Mouse (Mus musculus) ES-Bruce4 (cell line): ENCODE data around the gene Fbxl7. TPM values are rescaled to one million over a fixed set of nuclear protein-coding genes. Genes with fewer than 3 reads are reported as not detected.

Experiments used
- H3K27ac ChIP-seq: 2 replicates; pipeline ENCODE4 v1.5.1; 2012; ENCODE audit warnings: low read length, inconsistent platforms; ENCODE audit not compliant: insufficient read depth
- H3K27me3 ChIP-seq: 2 replicates; pipeline ENCODE4 v1.6.1; 2012; ENCODE audit warnings: mild to moderate bottlenecking, low read length, inconsistent platforms; ENCODE audit not compliant: control insufficient read depth, poor library complexity, insufficient read depth, severe bottlenecking
- H3K36me3 ChIP-seq: 2 replicates; pipeline ENCODE4 v1.6.1; 2012; ENCODE audit warnings: inconsistent platforms, mild to moderate bottlenecking, low read length, moderate library complexity; ENCODE audit not compliant: control insufficient read depth, poor library complexity, insufficient read depth, severe bottlenecking
- H3K4me1 ChIP-seq: one replicate; pipeline ENCODE4 v1.8.1; 2011; ENCODE audit warnings: low read length; ENCODE audit not compliant: control insufficient read depth, insufficient read depth
- H3K4me3 ChIP-seq: 2 replicates; pipeline ENCODE4 v1.5.1; 2011; ENCODE audit warnings: low read depth, mild to moderate bottlenecking, low read length
- H3K9ac ChIP-seq: 2 replicates; pipeline ENCODE4 v1.6.1; 2012; ENCODE audit warnings: low read depth, mild to moderate bottlenecking, inconsistent platforms; ENCODE audit not compliant: poor library complexity, severe bottlenecking
- H3K9me3 ChIP-seq: replicated peaks from 2 replicates; pipeline ENCODE4 v1.6.1; 2012; ENCODE audit warnings: mild to moderate bottlenecking, low read length, inconsistent platforms; ENCODE audit not compliant: control insufficient read depth, poor library complexity, insufficient read depth, severe bottlenecking
- CTCF ChIP-seq: IDR thresholded peaks from one replicate; pipeline ENCODE4 v1.8.1; 2011; ENCODE audit warnings: low read depth, low read length
- EP300 ChIP-seq: IDR thresholded peaks from 2 replicates; pipeline ENCODE4 v1.6.1; 2011; ENCODE audit warnings: low read depth, low read length; ENCODE audit not compliant: insufficient read depth
- POLR2A ChIP-seq: IDR thresholded peaks from one replicate; pipeline ENCODE4 v1.8.1; 2011; ENCODE audit warnings: low read length; ENCODE audit not compliant: insufficient read depth
- polyA plus RNA-seq: library from polyadenylated mRNA; stranded (reverse); fragments of >200 nt; gene quantifications from 2 replicates; pipeline ENCODE4 v1.2.4, GENCODE M21; 2011; ENCODE audit warnings: low read depth; ENCODE audit not compliant: missing spikeins, insufficient read depth, insufficient read length

The Fbxl7 gene
- polyA plus RNA-seq, 1 experiment = 0.75 TPM

DNA sequence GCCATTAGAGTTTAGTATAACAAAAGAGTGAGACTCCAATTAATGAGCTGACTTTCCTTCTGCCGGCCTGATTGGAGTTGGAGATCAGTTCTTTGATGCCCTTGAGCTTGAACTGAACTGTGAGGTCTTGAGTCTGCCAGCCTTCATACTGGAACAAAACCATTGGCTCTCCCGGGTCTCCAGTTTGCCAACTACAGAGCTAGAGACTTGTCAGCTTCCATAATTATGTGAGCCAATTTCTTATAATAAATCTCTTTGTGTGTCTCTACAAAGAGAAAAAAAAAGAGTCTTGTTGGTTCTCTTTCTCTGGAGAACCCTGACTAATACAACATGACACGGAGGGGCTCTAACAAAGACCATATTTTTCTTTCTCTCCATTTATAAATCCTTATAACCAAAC, 58.2 kb downstream of the Fbxl7 start:
- H3K27ac ChIP-seq = no peak overlapping the region
- H3K9ac ChIP-seq = no peak overlapping the region
- no peak overlapping the region for H3K4me3 ChIP-seq
- no peaks in the 10 kb centered on the region for H3K36me3 ChIP-seq
- no peaks in the 10 kb centered on the region for H3K4me1 ChIP-seq
- H3K9me3 ChIP-seq = no peaks in the 10 kb centered on the region
- H3K27me3 ChIP-seq = no peaks in the 10 kb centered on the region; the same call in 1 of the 2 replicates
- TF ChIP-seq CTCF (no peak), POLR2A (no peak), EP300 (no peak)

DNA sequence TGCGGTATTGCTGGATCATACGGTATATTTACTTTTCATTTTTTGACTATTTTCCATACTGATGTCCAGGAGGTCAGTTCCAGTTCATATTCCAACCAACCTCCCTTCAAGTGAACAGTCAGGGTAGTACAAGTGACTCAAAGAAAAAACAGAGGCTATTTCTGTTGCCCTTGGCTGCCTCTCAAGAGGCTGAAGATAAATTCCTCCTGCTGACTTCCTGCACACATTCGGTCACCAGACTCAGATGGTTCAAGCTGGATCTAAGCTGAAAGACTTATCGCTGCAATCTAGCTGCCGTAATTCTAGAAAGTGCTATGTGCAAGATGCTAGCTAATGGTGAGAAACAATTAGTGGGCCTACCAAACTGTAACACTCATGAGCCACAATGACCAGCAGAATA, 61.0 kb downstream of the Fbxl7 start:
- no peaks in the 10 kb centered on the region for H3K9me3 ChIP-seq
- H3K36me3 ChIP-seq = no peaks in the 10 kb centered on the region
- H3K9ac ChIP-seq = no peak overlapping the region
- TF ChIP-seq EP300 (no peak), CTCF (no peak), POLR2A (no peak)
- H3K4me1 ChIP-seq = no peaks in the 10 kb centered on the region
- no peaks in the 10 kb centered on the region; the same call in 1 of the 2 replicates for H3K27me3 ChIP-seq
- no peak overlapping the region for H3K27ac ChIP-seq
- no peak overlapping the region for H3K4me3 ChIP-seq

DNA sequence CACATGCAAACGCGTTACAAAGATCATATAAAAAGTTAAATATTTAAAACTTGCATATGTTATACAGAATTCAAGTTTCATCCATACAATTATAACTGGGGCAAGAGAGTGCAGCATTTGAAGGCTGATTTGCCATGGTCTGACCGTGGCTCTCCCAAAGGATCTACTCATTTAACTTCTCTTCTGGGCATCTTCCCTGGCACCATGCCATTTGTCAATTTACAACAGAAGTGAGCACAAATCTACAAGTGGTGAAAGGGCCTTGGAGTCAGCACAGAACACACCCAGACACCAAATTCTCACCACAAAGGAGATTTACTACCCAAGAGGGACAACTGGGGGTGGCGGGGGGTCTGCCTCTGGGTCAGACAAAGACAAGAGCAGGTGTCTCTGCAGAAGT, 64.2 kb downstream of the Fbxl7 start:
- Histone ChIP-seq H3K4me3 (no peak overlapping the region), H3K27me3 (no peaks in the 10 kb centered on the region), H3K9me3 (no peaks in the 10 kb centered on the region), H3K9ac (no peak overlapping the region), H3K4me1 (no peaks in the 10 kb centered on the region), H3K27ac (no peak overlapping the region), H3K36me3 (no peaks in the 10 kb centered on the region)
- TF ChIP-seq CTCF = no peak
- no peak for TF ChIP-seq EP300
- no peak for TF ChIP-seq POLR2A

DNA sequence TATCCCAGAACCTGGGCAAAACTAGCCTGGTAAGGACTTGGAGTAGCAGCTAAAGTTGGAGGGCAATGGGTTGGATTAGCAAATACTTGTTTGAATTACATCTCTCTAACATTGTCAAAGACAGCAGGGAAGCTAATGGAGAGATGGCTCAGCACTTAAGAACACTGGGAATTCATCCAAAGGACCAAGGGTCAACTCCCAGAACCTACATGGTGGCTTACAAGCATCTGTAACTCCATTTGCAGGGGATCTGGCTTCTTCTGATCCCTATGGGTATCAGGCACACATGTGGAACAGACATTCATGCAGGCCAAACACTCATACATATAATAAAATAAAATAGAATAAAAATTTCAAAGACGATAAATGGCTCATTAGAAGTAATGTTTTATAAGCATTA, 78.4 kb downstream of the Fbxl7 start:
- Histone ChIP-seq H3K9me3 (no peaks in the 10 kb centered on the region), H3K27me3 (no peaks in the 10 kb centered on the region), H3K27ac (no peak overlapping the region), H3K4me3 (no peak overlapping the region), H3K9ac (no peak overlapping the region), H3K36me3 (no peaks in the 10 kb centered on the region), H3K4me1 (no peaks in the 10 kb centered on the region)
- TF ChIP-seq EP300 (no peak), CTCF (no peak)

DNA sequence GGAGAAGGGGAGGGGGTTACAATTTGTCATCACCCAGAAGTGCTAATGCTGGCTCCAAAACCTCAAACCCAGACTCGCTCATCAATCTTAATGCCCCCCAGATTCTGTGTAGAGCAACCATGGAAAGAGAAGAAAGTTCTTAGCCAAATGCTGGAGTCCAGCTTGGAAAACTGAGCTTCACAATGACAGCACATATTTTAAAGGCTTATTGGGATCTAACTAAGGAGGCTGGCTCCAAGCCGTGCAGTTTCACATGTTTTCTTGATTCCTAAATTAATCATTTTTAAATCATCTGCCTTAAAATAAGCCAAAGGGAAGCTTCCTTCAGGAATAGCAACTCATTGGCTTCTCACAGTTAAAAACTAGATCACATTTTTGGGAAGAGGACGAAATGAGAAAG, 82.5 kb downstream of the Fbxl7 start:
- Histone ChIP-seq H3K9me3 (no peaks in the 10 kb centered on the region), H3K4me3 (no peak overlapping the region), H3K36me3 (no peaks in the 10 kb centered on the region), H3K4me1 (no peaks in the 10 kb centered on the region), H3K9ac (no peak overlapping the region), H3K27ac (no peak overlapping the region), H3K27me3 (no peaks in the 10 kb centered on the region)
- TF ChIP-seq POLR2A = no peak
- TF ChIP-seq CTCF = no peak
- TF ChIP-seq EP300 = no peak

DNA sequence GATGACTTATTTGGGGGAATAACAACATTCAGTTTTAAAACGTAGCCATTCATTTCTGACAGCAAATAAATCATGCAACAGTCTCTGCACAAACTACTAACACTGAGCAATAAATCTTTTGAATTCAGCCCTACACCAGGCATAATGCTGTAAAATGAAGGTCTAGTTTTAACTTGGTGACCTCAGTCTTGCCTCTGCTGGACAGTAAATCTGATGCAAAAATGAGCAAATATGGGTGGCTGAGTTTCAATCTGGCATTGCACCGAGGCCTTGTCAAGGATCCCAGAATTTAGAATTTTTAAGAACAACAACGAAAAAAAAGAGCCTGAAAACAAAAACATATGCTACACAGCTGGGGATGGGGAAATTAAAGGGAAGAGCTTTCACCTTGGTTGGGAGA, 85.8 kb downstream of the Fbxl7 start:
- Histone ChIP-seq H3K27me3 (no peaks in the 10 kb centered on the region; the same call in 1 of the 2 replicates), H3K27ac (no peak overlapping the region), H3K9ac (no peak overlapping the region), H3K36me3 (no peaks in the 10 kb centered on the region), H3K4me3 (no peak overlapping the region), H3K4me1 (no peaks in the 10 kb centered on the region), H3K9me3 (no peaks in the 10 kb centered on the region)
- no peak for TF ChIP-seq POLR2A
- no peak for TF ChIP-seq EP300
- no peak for TF ChIP-seq CTCF

DNA sequence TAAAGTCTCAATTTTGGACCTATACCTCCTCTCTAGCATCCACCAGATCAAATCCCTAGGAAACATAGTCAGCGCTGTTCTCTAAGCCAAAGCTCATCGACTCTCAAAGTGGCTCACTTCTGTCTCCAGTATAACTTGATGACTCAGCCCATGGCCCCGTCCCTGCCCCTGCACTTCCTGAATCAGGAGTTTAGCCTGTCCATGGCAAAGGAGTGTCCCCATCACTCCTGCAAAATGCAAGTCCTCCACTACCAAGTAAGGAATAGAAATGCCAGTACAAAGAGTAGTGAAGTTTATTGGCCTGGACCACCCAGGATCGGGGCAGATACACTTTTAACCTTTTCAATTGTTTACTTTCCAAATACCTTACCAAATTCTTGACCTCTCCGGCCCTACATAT, 91.3 kb downstream of the Fbxl7 start:
- Histone ChIP-seq H3K27ac (no peak overlapping the region), H3K4me3 (no peak overlapping the region), H3K9ac (no peak overlapping the region), H3K4me1 (no peaks in the 10 kb centered on the region), H3K27me3 (no peaks in the 10 kb centered on the region; the same call in 1 of the 2 replicates), H3K9me3 (no peaks in the 10 kb centered on the region), H3K36me3 (no peaks in the 10 kb centered on the region)
- no peak for TF ChIP-seq CTCF
